Mouse (Mus musculus) retina, adult 2 months (tissue): ENCODE results near the gene Rspo3.

Experiments used
- DNase-seq: peaks from one replicate; pipeline ENCODE4 v3.0.0-alpha.2; 2012; ENCODE audit warnings: low read depth, low spot score

Rspo3 gene

DNA sequence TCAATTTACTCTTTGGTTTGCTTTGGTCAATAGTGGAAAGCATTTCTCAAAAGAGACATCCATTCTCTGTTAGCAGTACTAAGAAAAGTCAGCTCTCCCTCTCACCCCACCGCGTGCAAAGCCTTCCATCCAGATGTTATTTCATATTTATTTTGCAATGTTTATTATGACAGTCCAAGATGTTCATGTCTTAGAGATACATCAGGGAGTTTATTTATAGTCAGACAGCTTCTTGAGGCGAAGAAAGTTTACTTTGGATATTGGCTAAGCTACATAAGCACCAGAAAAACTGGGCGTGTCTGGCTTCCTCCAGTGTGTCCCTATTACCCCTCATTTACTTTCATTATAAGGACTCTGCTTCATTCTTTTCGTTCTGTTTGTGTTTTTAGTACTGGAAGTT lies 94.4 kb downstream of the Rspo3 start:
- no peak for DNase-seq

DNA sequence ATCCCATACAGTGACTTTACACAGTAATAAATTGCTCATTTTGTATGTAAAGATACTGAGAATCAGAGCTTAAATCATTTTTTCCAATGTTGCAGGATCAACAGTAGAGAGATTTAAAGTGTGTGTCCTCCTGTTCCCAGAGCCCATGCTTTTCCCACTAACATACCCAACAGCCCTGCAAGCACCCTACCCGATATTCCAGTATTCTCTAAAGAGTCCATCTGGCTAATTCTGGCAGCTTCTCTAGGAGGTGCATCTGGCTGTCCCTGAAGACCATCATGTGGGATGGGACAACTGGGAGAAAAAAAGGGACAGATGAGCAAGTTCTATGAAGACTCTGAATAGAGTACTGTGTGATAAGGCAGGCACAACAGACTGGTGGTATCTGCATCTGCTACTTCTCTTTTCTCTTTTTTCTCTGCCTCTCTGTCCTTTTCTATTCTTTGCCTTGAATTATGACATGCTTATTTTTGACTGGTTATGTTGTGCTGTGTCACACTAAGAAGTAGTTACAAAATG lies 102.7 kb downstream of the Rspo3 start:
- no peak for DNase-seq

GRCm38 (mm10) chr10:29426660-29427059 lies 109.0 kb downstream of the Rspo3 start:
- no peak for DNase-seq

DNA sequence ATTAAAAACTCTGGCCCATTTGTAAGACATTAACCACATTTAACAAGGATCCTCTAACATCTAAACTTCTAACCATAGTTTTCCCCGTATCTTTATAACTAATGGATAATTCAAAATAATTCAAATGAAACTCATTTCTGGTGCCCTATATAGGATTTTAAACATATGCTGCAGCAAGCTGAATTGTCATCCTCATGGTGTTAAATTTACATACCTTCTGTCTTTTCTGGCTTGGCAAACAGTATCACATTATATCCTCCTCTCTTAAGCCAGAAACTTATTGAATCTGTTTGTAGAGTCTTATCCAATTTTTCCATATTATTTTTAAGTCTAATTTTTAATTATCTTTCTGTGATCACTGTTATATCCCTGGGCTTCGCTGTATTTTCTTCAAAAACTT lies 111.1 kb downstream of the Rspo3 start:
- DNase-seq = no peak

- no peak for DNase-seq
These were observed 121.3 kb downstream of the Rspo3 start for GRCm38 (mm10) chr10:29414361-29414760.

DNA sequence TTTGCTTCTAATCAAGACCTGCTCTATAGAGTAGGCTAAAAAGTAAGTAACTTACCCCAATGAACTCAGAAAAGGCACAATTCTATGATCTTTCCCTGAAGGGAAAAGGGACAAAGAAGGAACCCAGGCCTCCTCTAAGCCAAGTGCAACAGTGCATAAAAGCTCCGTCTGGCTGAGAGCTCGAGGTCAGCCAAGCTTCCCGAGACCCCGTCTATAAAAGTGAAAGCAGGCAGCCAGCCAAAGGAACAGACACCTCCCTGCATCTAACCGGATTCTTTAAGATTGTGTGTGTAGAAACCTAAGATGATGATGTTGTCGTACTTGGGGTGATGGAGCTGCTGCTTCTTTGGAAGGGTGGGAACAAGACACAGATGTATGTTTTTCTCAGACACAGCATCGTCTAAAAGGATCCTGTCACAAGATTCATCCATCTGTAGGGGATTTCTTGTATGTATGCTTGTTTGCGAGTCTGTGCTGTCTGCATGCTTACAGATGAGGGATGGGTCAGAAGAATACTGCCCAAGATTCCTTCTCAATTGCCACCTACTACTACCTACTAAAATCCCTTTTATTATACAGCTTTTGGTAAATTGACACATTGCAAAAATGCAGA lies 132.9 kb downstream of the Rspo3 start:
- no peak for DNase-seq
